Mouse (Mus musculus): Measurements from ENCODE around the gene Ndufb5. TPM values are rescaled to one million over a fixed set of nuclear protein-coding genes. Genes with fewer than 3 reads are reported as not detected.

The Ndufb5 gene
- polyA plus RNA-seq, 1 experiment from 2014 or later = 293 TPM

Other genes starting within 250 kb of the Ndufb5 start
- 0.11 TPM in 1 of 2 replicates, not detected in the other for gene Kcnmb3, start 244.8 kb upstream of the Ndufb5 start, polyA plus RNA-seq (2016; fragmentation: Nextera tagmentation; extraction: Ambion mirVana)
- 42.2 and 49.7 TPM in 2 replicates for gene Zfp639, start 226.7 kb upstream of the Ndufb5 start, polyA plus RNA-seq (2016; fragmentation: Nextera tagmentation; extraction: Ambion mirVana)
- 43.0 and 49.7 TPM in 2 replicates for gene Mfn1, start 207.5 kb upstream of the Ndufb5 start, polyA plus RNA-seq (2016; fragmentation: Nextera tagmentation; extraction: Ambion mirVana)
- 54.5 and 62.7 TPM in 2 replicates for gene Gnb4, start 120.4 kb upstream of the Ndufb5 start, polyA plus RNA-seq (2016; fragmentation: Nextera tagmentation; extraction: Ambion mirVana)
- 173 TPM in 2 replicates for gene Actl6a, start 30.7 kb upstream of the Ndufb5 start, polyA plus RNA-seq (2016; fragmentation: Nextera tagmentation; extraction: Ambion mirVana)
- gene Mrpl47, start 615 bp downstream of the Ndufb5 start, polyA plus RNA-seq (2016; fragmentation: Nextera tagmentation; extraction: Ambion mirVana) = 32.6 and 36.8 TPM in 2 replicates
- gene Usp13, start 80.6 kb downstream of the Ndufb5 start, polyA plus RNA-seq (2016; fragmentation: Nextera tagmentation; extraction: Ambion mirVana) = 7.0 and 10.7 TPM in 2 replicates

Data from neural tube, embryonic 12.5 days (tissue).